32 mouse cellular contexts compared by ENCODE assay signal in the genomic region with DNA sequence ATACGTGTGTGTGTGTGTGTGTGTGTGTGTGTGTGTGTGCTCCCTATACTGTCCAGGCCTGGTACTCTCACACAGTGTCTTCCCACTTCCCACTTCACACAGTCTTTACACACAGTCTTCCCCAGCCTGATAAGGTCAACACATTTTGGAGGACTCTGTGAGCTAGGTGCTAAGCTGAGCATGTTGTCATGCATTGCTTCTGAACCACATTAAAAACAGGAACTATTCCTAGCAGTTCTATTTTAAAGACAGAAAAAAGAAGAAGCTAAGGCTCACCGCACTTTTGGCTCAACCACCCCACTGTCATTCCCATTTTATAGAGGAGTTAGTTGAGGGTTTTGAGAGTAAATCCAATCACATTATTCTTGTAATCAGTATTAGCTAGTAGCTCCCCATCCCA. TPM values are rescaled to one million over a fixed set of nuclear protein-coding genes. Genes with fewer than 3 reads are reported as not detected.
DNase-seq lines count a peak whose midpoint lies in the region; ATAC-seq and TF ChIP-seq lines count a peak whose summit lies in the region.
"Had no signal": no experiment of that assay in that cellular context is flagged by ENCODE, and none has a peak within 500 bp of the region (broad histone marks: within the 10 kb centered on the region; RNA-seq: fewer than 3 reads in every experiment).

No protein-coding gene starts in this region.

- WGBS in lung, embryonic 14.5 days, result 82% methylated on average over 2 of the region's 2 CpGs
- 89% methylated on average over 2 of the region's 2 CpGs for WGBS in cerebellum, adult 2 months

- no peaks in the 10 kb centered on the region for H3K9me3 ChIP-seq in lung, embryonic 14.5 days (ENCODE audit: low read depth, low read length)
- no peaks in the 10 kb centered on the region for H3K9me3 ChIP-seq in MEL (replicated peaks; ENCODE audit: insufficient read depth, low read length)
- H3K9me3 ChIP-seq: embryonic facial prominence, embryonic 10.5 days; embryonic facial prominence, embryonic 13.5 days; forebrain, embryonic 12.5 days; forebrain, embryonic 15.5 days; heart, embryonic 10.5 days; heart, embryonic 13.5 days; hindbrain, embryonic 10.5 days; hindbrain, embryonic 13.5 days had no signal

- H3K9ac ChIP-seq in lung, embryonic 14.5 days, result no peak overlapping the region
- no peak overlapping the region for H3K9ac ChIP-seq in MEL (ENCODE audit: control insufficient read depth, low read depth, low read length, poor library complexity, severe bottlenecking)
- H3K9ac ChIP-seq: embryonic facial prominence, embryonic 13.5 days; forebrain, embryonic 12.5 days; forebrain, embryonic 15.5 days; heart, embryonic 13.5 days; hindbrain, embryonic 13.5 days had no signal

- no peak for TF ChIP-seq CTCF in lung, embryonic 14.5 days (IDR thresholded peaks at IDR 0.05; ENCODE audit: low read depth)
- TF ChIP-seq CTCF in MEL (IDR thresholded peaks at IDR 0.05 in 2 of 3, conservative IDR thresholded peaks at IDR 0.05 in 1 of 3; ENCODE audit: control insufficient read depth in 1 of 3, insufficient read depth in 1 of 3, low read depth in 2 of 3, low read length in 3 of 3, poor library complexity in 1 of 3, severe bottlenecking in 1 of 3), result no peak
- TF ChIP-seq CTCF in cerebellum, adult 2 months (IDR thresholded peaks at IDR 0.05; ENCODE audit: borderline replicate concordance, insufficient read depth, low read depth, low read length), result no peak

- no peaks in the 10 kb centered on the region for H3K79me2 ChIP-seq in MEL (ENCODE audit: control insufficient read depth, insufficient read depth, low read length, poor library complexity)

- H3K27me3 ChIP-seq in lung, embryonic 14.5 days (ENCODE audit: insufficient read depth, low read length), result no peaks in the 10 kb centered on the region
- no peaks in the 10 kb centered on the region for H3K27me3 ChIP-seq in MEL (ENCODE audit: control insufficient read depth in 1 of 2, insufficient read depth in 2 of 2, low read length in 2 of 2)
- no peaks in the 10 kb centered on the region for H3K27me3 ChIP-seq in cerebellum, adult 2 months (ENCODE audit: control insufficient read depth, insufficient read depth, low read length)
- H3K27me3 ChIP-seq: embryonic facial prominence, embryonic 13.5 days; forebrain, embryonic 12.5 days; forebrain, embryonic 15.5 days; heart, embryonic 13.5 days; hindbrain, embryonic 13.5 days had no signal

- no peaks in the 10 kb centered on the region for H3K36me3 ChIP-seq in lung, embryonic 14.5 days (ENCODE audit: insufficient read depth)
- no peaks in the 10 kb centered on the region for H3K36me3 ChIP-seq in MEL (ENCODE audit: control insufficient read depth in 1 of 2, insufficient read depth in 2 of 2, low read length in 2 of 2)
- H3K36me3 ChIP-seq: embryonic facial prominence, embryonic 10.5 days; embryonic facial prominence, embryonic 13.5 days; forebrain, embryonic 12.5 days; forebrain, embryonic 15.5 days; heart, embryonic 10.5 days; heart, embryonic 13.5 days; hindbrain, embryonic 10.5 days; hindbrain, embryonic 13.5 days had no signal

- ATAC-seq in lung, embryonic 14.5 days (ENCODE audit: insufficient read depth), result peak; percentile 15; the same call in 1 of the 2 replicates
- peak; percentile 77 to 83 for ATAC-seq in hematopoietic stem cell, adult 5-6 weeks (replicated peaks in 1 of 2; ENCODE audit: insufficient read depth in 1 of 2, low FRiP score in 2 of 2, low TSS enrichment in 1 of 2, low read depth in 1 of 2, poor library complexity in 2 of 2, severe bottlenecking in 2 of 2)
- ATAC-seq: activated CD4-positive, CD25-positive, alpha-beta regulatory T cell, adult 4 months; CD4-positive, CD25-positive, alpha-beta regulatory T cell, adult 4 months; forebrain, embryonic 15.5 days; hindbrain, embryonic 16.5 days had no signal

- no peak overlapping the region for H3K4me2 ChIP-seq in lung, embryonic 14.5 days
- H3K4me2 ChIP-seq: embryonic facial prominence, embryonic 13.5 days; forebrain, embryonic 12.5 days; forebrain, embryonic 15.5 days; heart, embryonic 13.5 days; hindbrain, embryonic 13.5 days had no signal

- DNase-seq in lung, embryonic 14.5 days, result no peak
- no peak for DNase-seq in lung, postnatal 4 days
- DNase-seq in MEL (ENCODE audit: low read depth, low spot score), result peak; percentile 2
- DNase-seq in c-Kit-positive CD71-negative TER-119-negative erythroid progenitor cells, embryonic 14.5 days (ENCODE audit: low read depth), result peak; percentile 6
- no peak for DNase-seq in cerebellum, adult 2 months
- DNase-seq in left cerebral cortex, postnatal 10 days (ENCODE audit: extremely low spot score in 1 of 2, low spot score in 2 of 2), result no peak
- DNase-seq in kidney, postnatal 10 days, result no peak
- DNase-seq: adrenal gland, adult 8-10 months; adrenal gland, postnatal 25 days; cerebellum, adult 18-20 months; cerebellum, adult 9-11 months; cerebellum, postnatal 25 days; embryo, embryonic 11 days; gastrocnemius, postnatal 25 days; heart, adult 2 months; heart, postnatal 14 days had no signal

- no peak for TF ChIP-seq POLR2A in MEL (IDR thresholded peaks at IDR 0.05; ENCODE audit: control insufficient read depth in 1 of 2, insufficient read depth in 1 of 2, low read depth in 1 of 2, low read length in 2 of 2, poor library complexity in 1 of 2)
- TF ChIP-seq POLR2A in cerebellum, adult 2 months (IDR thresholded peaks at IDR 0.05; ENCODE audit: borderline replicate concordance, insufficient read depth, low read length), result no peak

- no peak overlapping the region for H3K27ac ChIP-seq in lung, embryonic 14.5 days (ENCODE audit: low read depth)
- H3K27ac ChIP-seq in MEL (ENCODE audit: control insufficient read depth, low read depth, low read length), result no peak overlapping the region
- H3K27ac ChIP-seq in cerebellum, adult 2 months (ENCODE audit: insufficient read depth, low read length), result no peak overlapping the region
- H3K27ac ChIP-seq: embryonic facial prominence, embryonic 10.5 days; embryonic facial prominence, embryonic 13.5 days; forebrain, embryonic 12.5 days; forebrain, embryonic 15.5 days; heart, adult 2 months; heart, embryonic 10.5 days; heart, embryonic 13.5 days; hindbrain, embryonic 10.5 days; hindbrain, embryonic 13.5 days had no signal

- no peak overlapping the region for H3K4me3 ChIP-seq in lung, embryonic 14.5 days (ENCODE audit: low read depth, low read length)
- no peak overlapping the region for H3K4me3 ChIP-seq in MEL (ENCODE audit: control insufficient read depth in 1 of 2, insufficient read depth in 1 of 2, low read depth in 2 of 2, low read length in 2 of 2)
- no peak overlapping the region for H3K4me3 ChIP-seq in cerebellum, adult 2 months (replicated peaks; ENCODE audit: insufficient read depth, low read depth, low read length)
- H3K4me3 ChIP-seq: embryonic facial prominence, embryonic 10.5 days; embryonic facial prominence, embryonic 13.5 days; erythroblast, embryonic 14.5 days; forebrain, embryonic 12.5 days; forebrain, embryonic 15.5 days; heart, adult 2 months; heart, embryonic 10.5 days; heart, embryonic 13.5 days; hindbrain, embryonic 10.5 days; hindbrain, embryonic 13.5 days had no signal

- no peak for TF ChIP-seq RAD21 in MEL (IDR thresholded peaks at IDR 0.05; ENCODE audit: low read depth, low read length)

- intact Hi-C loops in left cerebral cortex, postnatal 10 days (cut with DNase I), result no loop called here

- peaks cover 4% of the 10 kb centered on the region; the same call in 1 of the 2 replicates for H3K4me1 ChIP-seq in lung, embryonic 14.5 days (ENCODE audit: insufficient read depth)
- H3K4me1 ChIP-seq in MEL (ENCODE audit: control insufficient read depth in 1 of 2, insufficient read depth in 2 of 2, low read length in 2 of 2), result no peaks in the 10 kb centered on the region
- no peaks in the 10 kb centered on the region for H3K4me1 ChIP-seq in cerebellum, adult 2 months (ENCODE audit: control insufficient read depth, insufficient read depth, low read length)

- TF ChIP-seq EP300 in MEL (IDR thresholded peaks at IDR 0.05; ENCODE audit: low read depth in 1 of 2, low read length in 2 of 2), result no peak

TF ChIP-seq in MEL, 35 proteins besides CTCF, POLR2A, EP300 and RAD21:
- no peak for TF ChIP-seq MAZ (IDR thresholded peaks at IDR 0.05; ENCODE audit: low read depth, low read length)
- no peak for TF ChIP-seq JUND (IDR thresholded peaks at IDR 0.05; ENCODE audit: low read depth, low read length)
- TF ChIP-seq MEF2A (IDR thresholded peaks at IDR 0.05; ENCODE audit: extremely low read depth, insufficient replicate concordance, low read depth, low read length, poor library complexity, severe bottlenecking), result no peak
- TF ChIP-seq USF2 (IDR thresholded peaks at IDR 0.05; ENCODE audit: borderline replicate concordance in 1 of 2, insufficient read depth in 1 of 2, low read depth in 1 of 2, low read length in 2 of 2), result no peak
- no peak for TF ChIP-seq ZNF384 (IDR thresholded peaks at IDR 0.05; ENCODE audit: low read depth, low read length)

RNA-seq across cellular contexts. Expression of gene Tcf21, which starts 47.2 kb away (rescaled TPM):
- 227 and 238 TPM in 2 replicates for polyA plus RNA-seq in lung, embryonic 14.5 days (2014; fragmentation: Nextera tagmentation; extraction: Ambion mirVana)
- not detected in 2 replicates for total RNA-seq in MEL (2012; rRNA removed)
- polyA plus RNA-seq in MEL (2012; ENCODE audit: insufficient read depth in 1 of 2, insufficient read length in 2 of 2, low read depth in 1 of 2, low replicate concordance in 2 of 2, missing spikeins in 1 of 2), result not detected
- not detected in 2 replicates for total RNA-seq in hematopoietic stem cell, adult 5-6 weeks (2017)
- polyA plus RNA-seq in cerebellum, adult 2 months (2012; rRNA removed), result 0.29 and 0.62 TPM in 2 replicates
- total RNA-seq in left cerebral cortex, postnatal 10 days (2021), result not detected
- total RNA-seq: gastrocnemius, adult 8-10 months; gastrocnemius, postnatal 25 days had no signal
- polyA plus RNA-seq: activated CD4-positive, CD25-positive, alpha-beta regulatory T cell, adult 4 months; C2C12; cortical plate, adult 2 months; erythroblast, embryonic 14.5 days; forebrain, embryonic 12.5 days had no signal

Comparison
In these comparisons a context has a peak if more than half of its experiments do, and no peak if none do; other contexts are left out.
1. DNase-seq: peak in MEL (single experiment) and c-Kit-positive CD71-negative TER-119-negative erythroid progenitor cells, embryonic 14.5 days (single experiment); none in lung, embryonic 14.5 days (single experiment), lung, postnatal 4 days (0 of 2), cerebellum, adult 2 months (0 of 2), left cerebral cortex, postnatal 10 days (0 of 2) and kidney, postnatal 10 days (single experiment).